Mouse (Mus musculus): ENCODE results near the gene Mif4gd.

DNA sequence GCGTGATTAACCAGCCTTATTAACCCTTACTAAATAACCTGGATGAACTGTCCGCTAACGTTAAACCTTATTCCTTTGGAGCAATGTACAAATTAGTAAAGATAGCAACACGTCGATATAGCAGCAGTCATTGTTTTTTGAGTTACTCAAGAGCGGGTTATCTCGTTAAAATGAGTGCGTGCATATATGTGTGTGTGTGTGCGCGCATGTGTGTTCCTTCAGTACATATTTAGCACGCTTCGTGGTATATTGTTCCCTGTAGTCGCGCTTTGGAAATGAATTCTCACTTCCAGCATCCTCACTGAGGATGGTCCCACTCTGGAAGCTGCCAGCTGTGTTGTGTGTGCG, 9.7 kb downstream of the Mif4gd start:
- TF ChIP-seq EP300 (IDR thresholded peaks at IDR 0.05; ENCODE audit: low read depth): no peak
- TF ChIP-seq CTCF (IDR thresholded peaks at IDR 0.05; ENCODE audit: low read depth): no peak
